Mouse (Mus musculus) CH12.LX (cell line): ENCODE data around the gene Rad17. TPM values are rescaled to one million over a fixed set of nuclear protein-coding genes. Genes with fewer than 3 reads are reported as not detected.

Experiments used
- DNase-seq: peaks from one replicate; pipeline ENCODE4 v3.0.0-alpha.2; 2013; ENCODE audit errors: extremely low read depth
- H3K27ac ChIP-seq: 2 replicates; pipeline ENCODE4 v1.5.1; 2012; ENCODE audit warnings: low read depth, mild to moderate bottlenecking, control low read depth, moderate library complexity; ENCODE audit not compliant: insufficient read depth
- H3K27me3 ChIP-seq: replicated peaks from 2 replicates; pipeline ENCODE3; 2012; ENCODE audit warnings: inconsistent platforms
- H3K36me3 ChIP-seq, 2 experiments: replicated peaks in 1 of 2; 2 replicates each; pipeline versions ENCODE3 to v1.6.1; 2012; ENCODE audit warnings: inconsistent platforms in 1 of 2, low read length in 1 of 2, mild to moderate bottlenecking in 1 of 2, mixed read lengths in 1 of 2, moderate library complexity in 1 of 2; ENCODE audit not compliant: control insufficient read depth in 1 of 2, insufficient read depth in 1 of 2
- H3K4me1 ChIP-seq, 2 experiments: 2 replicates each; pipeline ENCODE4 v1.6.1; 2012; ENCODE audit warnings: inconsistent platforms in 1 of 2, moderate library complexity in 1 of 2; ENCODE audit not compliant: insufficient read depth in 2 of 2, control insufficient read depth in 1 of 2
- H3K4me2 ChIP-seq: 2 replicates; pipeline ENCODE4 v1.6.1; 2012; ENCODE audit warnings: low read depth, mild to moderate bottlenecking, control low read depth; ENCODE audit not compliant: poor library complexity, insufficient read depth, severe bottlenecking
- H3K4me3 ChIP-seq, 3 experiments: fragments of 150-350 bp in 1 of 3; sonication (generic) in 1 of 3; replicated peaks in 1 of 3; 2 replicates each; pipeline versions ENCODE3 to v1.5.1; 2011 to 2012; ENCODE audit warnings: low read depth in 2 of 3, low read length in 2 of 3, mild to moderate bottlenecking in 2 of 3, moderate library complexity in 2 of 3, control low read depth in 1 of 3, improper control_type of control experiment in 1 of 3, inconsistent platforms in 1 of 3, mixed read lengths in 1 of 3; ENCODE audit not compliant: poor library complexity in 1 of 3
- H3K79me2 ChIP-seq: replicated peaks from 2 replicates; pipeline ENCODE4 v1.6.1; 2012; ENCODE audit warnings: mild to moderate bottlenecking, moderate library complexity; ENCODE audit not compliant: control insufficient read depth, poor library complexity, insufficient read depth, severe bottlenecking; ENCODE audit errors: extremely low read depth
- H3K9ac ChIP-seq: 2 replicates; pipeline ENCODE4 v1.6.1; 2012; ENCODE audit warnings: low read depth, mild to moderate bottlenecking, control low read depth, moderate library complexity; ENCODE audit not compliant: insufficient read depth
- H3K9me3 ChIP-seq: replicated peaks from 2 replicates; pipeline ENCODE3; 2012; ENCODE audit warnings: low read length, inconsistent platforms, mixed read lengths
- BHLHE40 ChIP-seq: IDR thresholded peaks from 2 replicates; pipeline ENCODE4 v1.6.1; 2011; ENCODE audit warnings: mild to moderate bottlenecking, low read depth, low read length, improper control_type of control experiment
- CHD1 ChIP-seq: IDR thresholded peaks from 2 replicates; pipeline ENCODE4 v1.6.1; 2012; ENCODE audit warnings: low read depth, low read length, improper control_type of control experiment, inconsistent platforms
- CHD2 ChIP-seq: IDR thresholded peaks from 2 replicates; pipeline ENCODE4 v1.6.1; 2011; ENCODE audit warnings: low read length, improper control_type of control experiment
- CTCF ChIP-seq, 2 experiments: IDR thresholded peaks in 1 of 2; conservative IDR thresholded peaks in 1 of 2; 2 replicates each; pipeline ENCODE4 v1.5.1; 2011 to 2012; ENCODE audit warnings: low read depth in 2 of 2, low read length in 2 of 2, improper control_type of control experiment in 1 of 2, inconsistent platforms in 1 of 2, mild to moderate bottlenecking in 1 of 2, moderate library complexity in 1 of 2
- E2F4 ChIP-seq: IDR thresholded peaks from 2 replicates; pipeline ENCODE4 v1.6.1; 2011; ENCODE audit warnings: low read depth, low read length, improper control_type of control experiment; ENCODE audit not compliant: insufficient replicate concordance
- EP300 ChIP-seq: IDR thresholded peaks from 2 replicates; pipeline ENCODE4 v1.6.1; 2011; ENCODE audit warnings: low read length, improper control_type of control experiment
- ETS1 ChIP-seq: conservative IDR thresholded peaks from 2 replicates; pipeline ENCODE4 v1.6.1; 2012; ENCODE audit warnings: low read depth, mild to moderate bottlenecking, inconsistent platforms, low read length, improper control_type of control experiment, moderate library complexity
- GABPA ChIP-seq: IDR thresholded peaks from 2 replicates; pipeline ENCODE4 v1.6.1; 2012; ENCODE audit warnings: low read depth, low read length, improper control_type of control experiment, inconsistent platforms; ENCODE audit not compliant: insufficient replicate concordance
- HCFC1 ChIP-seq: IDR thresholded peaks from 2 replicates; pipeline ENCODE4 v1.6.1; 2012; ENCODE audit warnings: low read depth, mild to moderate bottlenecking, inconsistent platforms, low read length, improper control_type of control experiment
- IRF4 ChIP-seq: IDR thresholded peaks from 2 replicates; pipeline ENCODE4 v1.6.1; 2014; ENCODE audit warnings: low read depth, mild to moderate bottlenecking, inconsistent platforms, low read length, improper control_type of control experiment
- MAFK ChIP-seq: IDR thresholded peaks from 2 replicates; pipeline ENCODE4 v1.6.1; 2011; ENCODE audit warnings: low read length, improper control_type of control experiment; ENCODE audit not compliant: insufficient replicate concordance
- MAX ChIP-seq: IDR thresholded peaks from 2 replicates; pipeline ENCODE4 v1.6.1; 2011; ENCODE audit warnings: low read length, improper control_type of control experiment
- MXI1 ChIP-seq: IDR thresholded peaks from 2 replicates; pipeline ENCODE4 v1.6.1; 2011; ENCODE audit warnings: mild to moderate bottlenecking, low read depth, low read length, improper control_type of control experiment
- MYC ChIP-seq: IDR thresholded peaks from 2 replicates; pipeline ENCODE4 v1.6.1; 2011; ENCODE audit warnings: low read depth, mild to moderate bottlenecking, improper control_type of control experiment, low read length
- PAX5 ChIP-seq: IDR thresholded peaks from 2 replicates; pipeline ENCODE4 v1.6.1; 2012; ENCODE audit warnings: low read length, inconsistent platforms, mixed read lengths
- POLR2AphosphoS2 ChIP-seq: IDR thresholded peaks from 2 replicates; pipeline ENCODE4 v1.6.1; 2011; ENCODE audit warnings: low read depth, low read length, improper control_type of control experiment
- RAD21 ChIP-seq: IDR thresholded peaks from 2 replicates; pipeline ENCODE4 v1.6.1; 2011; ENCODE audit warnings: low read depth, mild to moderate bottlenecking, low read length, improper control_type of control experiment, moderate library complexity
- RCOR1 ChIP-seq: conservative IDR thresholded peaks from 2 replicates; pipeline ENCODE4 v1.6.1; 2012; ENCODE audit warnings: low read depth, mild to moderate bottlenecking, inconsistent platforms, low read length, improper control_type of control experiment
- SIN3A ChIP-seq: IDR thresholded peaks from 2 replicates; pipeline ENCODE4 v1.6.1; 2012; ENCODE audit warnings: low read length, improper control_type of control experiment, inconsistent platforms
- SMC3 ChIP-seq: IDR thresholded peaks from 2 replicates; pipeline ENCODE4 v1.6.1; 2011; ENCODE audit warnings: low read depth, low read length, improper control_type of control experiment
- TBP ChIP-seq: conservative IDR thresholded peaks from 2 replicates; pipeline ENCODE4 v1.6.1; 2011; ENCODE audit warnings: low read depth, low read length, improper control_type of control experiment
- UBTF ChIP-seq: IDR thresholded peaks from 2 replicates; pipeline ENCODE4 v1.6.1; 2012; ENCODE audit warnings: low read depth, mild to moderate bottlenecking, inconsistent platforms, low read length, improper control_type of control experiment, moderate library complexity
- USF1 ChIP-seq: IDR thresholded peaks from 2 replicates; pipeline ENCODE4 v1.6.1; 2014; ENCODE audit warnings: low read depth, mild to moderate bottlenecking, inconsistent platforms, low read length, improper control_type of control experiment
- USF2 ChIP-seq: conservative IDR thresholded peaks from 2 replicates; pipeline ENCODE4 v1.6.1; 2011; ENCODE audit warnings: low read depth, low read length, improper control_type of control experiment
- dilution Hi-C: fragments of 300-500 bp; cut with MboI; formaldehyde crosslinking; loops from 2 replicates; pipeline ENCODE4 v1.14.3; 2020; ENCODE audit warnings: low sequenced_read_pairs; ENCODE audit not compliant: extremely low pct_unique_long_range_greater_than_20kb, extremely low pct_ligation_motif_present
- in situ Hi-C: fragments of 300-500 bp; cut with MboI; formaldehyde crosslinking; loops from 3 replicates; pipeline ENCODE4 v1.14.3; 2019; ENCODE audit warnings: low sequenced_read_pairs, low pct_ligation_motif_present, low pct_unique_long_range_greater_than_20kb, mixed read lengths
- polyA plus RNA-seq: library from polyadenylated mRNA; unstranded; fragments of >175 nt; gene quantifications from 2 replicates; pipeline ENCODE4 v1.2.1, GENCODE M21; 2012; ENCODE audit warnings: low read depth; ENCODE audit not compliant: insufficient read length
- total RNA-seq, 2 experiments: library from RNA; depleted of rRNA; stranded (reverse); fragments of 300-350 nt in 1 of 2; fragments of >200 nt in 1 of 2; gene quantifications; 2 replicates each; pipeline ENCODE4 v1.2.3; 2012 to 2014

Gene Rad17
- total and polyA plus RNA-seq, 3 experiments = 19.8 to 47.8 (median 19.8) TPM

DNA sequence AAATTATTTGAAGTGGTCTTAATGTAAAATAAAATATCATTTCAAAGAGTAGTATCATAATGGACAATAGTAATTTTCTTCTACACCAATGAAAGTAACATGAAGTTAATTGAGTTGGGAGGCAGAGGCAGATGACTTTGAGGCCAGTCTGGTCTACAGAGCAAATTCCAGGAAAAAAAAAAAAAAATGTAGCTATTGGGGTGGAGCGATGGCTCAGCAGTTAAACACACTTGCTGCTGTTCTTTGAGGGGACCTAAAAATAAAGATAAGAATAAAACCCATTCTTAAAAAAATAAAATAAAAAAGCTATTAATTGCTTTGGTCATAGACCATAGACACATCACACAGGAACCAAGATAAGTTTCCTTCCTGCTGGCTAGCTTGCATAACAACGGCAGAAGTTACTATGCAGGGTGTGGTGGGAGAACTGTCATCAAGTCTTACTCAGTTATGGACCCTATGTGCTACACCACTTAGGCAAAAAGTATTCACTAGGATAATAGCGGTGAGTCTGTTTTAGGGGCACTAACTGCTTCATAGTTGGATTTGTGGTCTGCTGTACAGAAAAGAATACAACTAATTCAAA is 16.7 kb downstream of the Rad17 start:
- Histone ChIP-seq H3K27ac (no peak overlapping the region), H3K4me1 (no peaks in the 10 kb centered on the region), H3K4me3 (no peak overlapping the region), H3K79me2 (no peaks in the 10 kb centered on the region), H3K36me3 (peaks cover 37 to 68% of the 10 kb centered on the region in 2 experiments), H3K9ac (no peak overlapping the region), H3K27me3 (no peaks in the 10 kb centered on the region), H3K4me2 (no peak overlapping the region), H3K9me3 (no peaks in the 10 kb centered on the region)
- DNase-seq = no peak
- TF ChIP-seq MAX (no peak), CHD2 (no peak), HCFC1 (no peak), MAFK (no peak), ETS1 (no peak), RCOR1 (no peak), USF1 (no peak), TBP (no peak), BHLHE40 (no peak), USF2 (no peak), MXI1 (no peak)
- dilution Hi-C loops (no loop called here), in situ Hi-C loops (no loop called here)

GRCm38 (mm10) chr13:100622241-100622640 is 28.6 kb downstream of the Rad17 start:
- Histone ChIP-seq H3K79me2 (no peaks in the 10 kb centered on the region), H3K27ac (no peak overlapping the region), H3K36me3 (peaks cover 33 to 66% of the 10 kb centered on the region in 2 experiments), H3K9ac (no peak overlapping the region), H3K4me1 (no peaks in the 10 kb centered on the region), H3K4me3 (no peak overlapping the region), H3K27me3 (no peaks in the 10 kb centered on the region), H3K9me3 (no peaks in the 10 kb centered on the region), H3K4me2 (no peak overlapping the region)
- DNase-seq = no peak
- TF ChIP-seq TBP (no peak), IRF4 (no peak), USF1 (no peak), EP300 (no peak), CHD1 (no peak), POLR2AphosphoS2 (no peak), E2F4 (no peak), MXI1 (no peak), RCOR1 (no peak), MYC (no peak), RAD21 (no peak), SMC3 (no peak), PAX5 (no peak), SIN3A (no peak), GABPA (no peak), UBTF (no peak), CTCF (conservative IDR thresholded peaks at IDR 0.05 in 1 of 2, IDR thresholded peaks at IDR 0.05 in 1 of 2; ENCODE audit: low read depth in 2 of 2, low read length in 2 of 2) (no peak)
- dilution Hi-C loops = no loop called here
- in situ Hi-C loops = no loop called here
